In genomic region chr1:131733474-131734180, GRCm38 (mm10) we compare ENCODE assay signal across 23 mouse cellular contexts. TPM values are rescaled to one million over a fixed set of nuclear protein-coding genes. Genes with fewer than 3 reads are reported as not detected.
DNase-seq lines count a peak whose midpoint lies in the region; TF ChIP-seq lines count a peak whose summit lies in the region.
"Had no signal": no experiment of that assay in that cellular context is flagged by ENCODE, and none has a peak within 500 bp of the region (broad histone marks: within the 10 kb centered on the region; RNA-seq: fewer than 3 reads in every experiment).

No protein-coding gene starts in this region.

- no peaks in the 10 kb centered on the region for H3K9me3 ChIP-seq in embryonic facial prominence, embryonic 10.5 days
- H3K9me3 ChIP-seq: embryonic facial prominence, embryonic 13.5 days; limb, embryonic 12.5 days; liver, embryonic 12.5 days had no signal

- no peaks in the 10 kb centered on the region for H3K27me3 ChIP-seq in embryonic facial prominence, embryonic 10.5 days (replicated peaks; ENCODE audit: low read depth, poor library complexity, severe bottlenecking)
- H3K27me3 ChIP-seq: embryonic facial prominence, embryonic 13.5 days; limb, embryonic 12.5 days had no signal

- peak; percentile 40 for DNase-seq in retina, postnatal 1 day
- DNase-seq in retina, embryonic 14.5 days (ENCODE audit: low spot score) = no peak
- peak; percentile 59 to 63 for DNase-seq in kidney, adult 8-10 months
- peak; percentile 62 for DNase-seq in kidney, postnatal 14 days
- DNase-seq in embryonic facial prominence, embryonic 10.5 days (ENCODE audit: low spot score) = no peak
- DNase-seq in yolk sac, embryonic 10.5 days (ENCODE audit: low spot score) = no peak
- no peak for DNase-seq in layer of hippocampus, adult 2 months (ENCODE audit: low spot score in 2 of 2)
- DNase-seq: adrenal gland, postnatal 25 days; cerebellum, adult 11 months; cerebellum, postnatal 10 days; gastrocnemius, postnatal 25 days; layer of hippocampus, adult 9-11 months; lung, adult 2 months; lung, postnatal 36 days; right cerebral cortex, adult 18-20 months; thymus, postnatal 36 days had no signal

- H3K4me3 ChIP-seq in embryonic facial prominence, embryonic 10.5 days = no peak overlapping the region
- H3K4me3 ChIP-seq in layer of hippocampus, adult 2 months = no peak overlapping the region
- H3K4me3 ChIP-seq: embryonic facial prominence, embryonic 13.5 days; limb, embryonic 12.5 days; liver, embryonic 12.5 days had no signal

- no peaks in the 10 kb centered on the region for H3K36me3 ChIP-seq in embryonic facial prominence, embryonic 10.5 days (replicated peaks)
- H3K36me3 ChIP-seq: embryonic facial prominence, embryonic 13.5 days; limb, embryonic 12.5 days; liver, embryonic 12.5 days had no signal

- WGBS in embryonic facial prominence, embryonic 10.5 days = 61% methylated on average over 13 of the region's 13 CpGs

- peaks cover 7% of the 10 kb centered on the region; the same call in 1 of the 2 replicates for H3K4me1 ChIP-seq in embryonic facial prominence, embryonic 10.5 days
- H3K4me1 ChIP-seq: embryonic facial prominence, embryonic 13.5 days; limb, embryonic 12.5 days had no signal

- no peak overlapping the region for H3K27ac ChIP-seq in embryonic facial prominence, embryonic 10.5 days (replicated peaks)
- no peak overlapping the region for H3K27ac ChIP-seq in layer of hippocampus, adult 2 months
- H3K27ac ChIP-seq: embryonic facial prominence, embryonic 13.5 days; hindbrain, embryonic 14.5 days; limb, embryonic 12.5 days; liver, embryonic 12.5 days had no signal

- TF ChIP-seq CTCF in layer of hippocampus, adult 2 months (conservative IDR thresholded peaks at IDR 0.05) = no peak

RNA-seq across cellular contexts. Expression of gene Slc26a9, which starts 10.2 kb away (rescaled TPM):
- 0.73 TPM in 1 of 2 replicates, not detected in the other for polyA plus RNA-seq in embryonic facial prominence, embryonic 10.5 days (2016; fragmentation: Nextera tagmentation; extraction: Ambion mirVana)
- under 1 TPM; 0.07 to 0.15 TPM for total RNA-seq in layer of hippocampus, adult 2 months (2021)
- total RNA-seq: gastrocnemius, postnatal 25 days had no signal
- polyA plus RNA-seq: activated CD4-positive, CD25-positive, alpha-beta regulatory T cell, adult 4 months; embryonic facial prominence, embryonic 13.5 days; limb, embryonic 12.5 days; liver, embryonic 12.5 days; neural tube, embryonic 11.5 days; small intestine, adult 2 months had no signal

RNA-seq across cellular contexts. Expression of gene Rab7b, which starts 45.1 kb away (rescaled TPM):
- polyA plus RNA-seq in embryonic facial prominence, embryonic 10.5 days (2016; fragmentation: Nextera tagmentation; extraction: Ambion mirVana) = 0.64 and 0.91 TPM in 2 replicates
- 1 to 10 TPM in 1 of 2 experiments, under 1 TPM in 1; 0.83 to 1.6 TPM for total RNA-seq in layer of hippocampus, adult 2 months (2021)
- polyA plus RNA-seq: activated CD4-positive, CD25-positive, alpha-beta regulatory T cell, adult 4 months had no signal

Comparison
In these comparisons a context has a peak if more than half of its experiments do, and no peak if none do; other contexts are left out.
1. DNase-seq: peak in retina, postnatal 1 day (single experiment), kidney, adult 8-10 months (2 of 2) and kidney, postnatal 14 days (single experiment); none in retina, embryonic 14.5 days (single experiment), embryonic facial prominence, embryonic 10.5 days (single experiment), yolk sac, embryonic 10.5 days (single experiment) and layer of hippocampus, adult 2 months (0 of 2).